Mouse (Mus musculus) cortical plate, adult 2 months (tissue): ENCODE data around the gene Dgkz.

Experiments
- CTCF ChIP-seq: fragments of 200-500 bp; IDR thresholded peaks from 2 replicates; pipeline ENCODE4 v1.5.1; 2011; ENCODE audit warnings: mild to moderate bottlenecking, control low read depth, low read length; ENCODE audit not compliant: insufficient read depth; ENCODE audit errors: extremely low read depth
- POLR2A ChIP-seq: fragments of 200-500 bp; IDR thresholded peaks from 2 replicates; pipeline ENCODE4 v1.6.1; 2011; ENCODE audit warnings: mild to moderate bottlenecking, low read length, control low read depth; ENCODE audit not compliant: insufficient read depth; ENCODE audit errors: extremely low read depth

- TF ChIP-seq CTCF (no peak), POLR2A (peak; percentile 83)
Observed at GRCm38 (mm10) chr2:92007933-92008622, 32.4 kb upstream of the Dgkz start.
